Mouse (Mus musculus) lung, postnatal 36 days (tissue): ENCODE measurements around the gene Pafah1b3.

ENCODE experiments used
- DNase-seq: peaks from one replicate; pipeline ENCODE4 v3.0.0; 2022; ENCODE audit warnings: mixed read lengths

Gene Pafah1b3

GRCm38 (mm10) chr7:25305481-25305880, 7.7 kb upstream of the Pafah1b3 start:
- DNase-seq: no peak

- no peak for DNase-seq
These were observed 5.9 kb upstream of the Pafah1b3 start for GRCm38 (mm10) chr7:25303685-25304006.

DNA sequence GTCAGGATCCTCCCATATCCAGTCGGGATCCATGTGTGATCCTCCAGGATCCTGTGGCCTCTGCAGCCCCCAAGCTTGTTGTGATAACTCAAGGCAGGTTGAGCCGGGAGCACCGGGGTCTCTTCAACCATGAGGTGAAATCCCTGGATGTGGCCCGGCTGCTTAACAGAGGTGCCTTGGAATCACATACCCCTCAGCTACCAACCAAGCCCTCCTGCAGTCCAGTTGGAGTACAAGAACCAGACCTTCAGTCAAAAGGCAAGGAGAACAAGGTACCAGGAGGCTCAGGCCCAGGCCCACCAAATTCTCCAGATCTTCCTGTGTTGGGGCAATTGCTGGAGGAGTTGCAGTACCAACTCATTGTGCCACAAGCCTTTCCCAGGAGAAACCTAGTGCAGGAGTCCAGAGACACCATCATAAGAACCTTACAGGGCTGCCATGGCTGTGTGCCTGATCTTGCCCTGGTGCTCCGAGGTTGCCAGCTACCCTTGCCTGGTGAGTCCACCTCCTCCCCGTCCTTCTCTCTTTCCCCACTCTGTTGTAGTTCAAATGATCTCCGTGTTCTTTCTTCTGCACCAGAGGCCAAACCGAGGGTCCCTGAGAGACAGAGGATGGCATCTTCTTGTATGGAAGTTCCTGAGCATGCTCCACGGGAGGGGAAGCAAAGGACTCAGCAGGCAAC, 5.4 kb upstream of the Pafah1b3 start:
- no peak for DNase-seq

DNA sequence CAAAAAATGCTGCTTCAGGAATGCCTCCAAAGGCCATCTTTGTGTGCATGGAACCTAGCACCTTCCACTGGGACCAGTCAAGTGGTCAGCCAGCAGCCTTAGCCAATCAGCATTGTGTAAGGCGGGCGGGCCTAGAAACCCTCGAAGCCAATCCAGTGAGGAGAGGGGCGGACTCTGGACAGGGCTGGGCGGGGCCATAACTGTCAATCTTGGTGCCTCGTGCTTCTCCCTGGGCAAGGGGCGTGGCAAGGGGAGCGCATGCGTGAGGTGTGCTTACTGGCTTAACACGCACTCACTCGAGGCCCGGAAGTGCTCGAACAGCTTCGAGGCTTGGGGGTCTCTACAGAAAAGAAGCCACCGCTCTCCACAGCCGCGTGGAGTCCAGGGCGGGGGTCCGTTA, 3.3 kb upstream of the Pafah1b3 start, which contains the start of gene Prr19:
Gene Prr19 (plus strand): TSS at position 349 of the 400 bp plus-strand sequence.
- no peak for DNase-seq

DNA sequence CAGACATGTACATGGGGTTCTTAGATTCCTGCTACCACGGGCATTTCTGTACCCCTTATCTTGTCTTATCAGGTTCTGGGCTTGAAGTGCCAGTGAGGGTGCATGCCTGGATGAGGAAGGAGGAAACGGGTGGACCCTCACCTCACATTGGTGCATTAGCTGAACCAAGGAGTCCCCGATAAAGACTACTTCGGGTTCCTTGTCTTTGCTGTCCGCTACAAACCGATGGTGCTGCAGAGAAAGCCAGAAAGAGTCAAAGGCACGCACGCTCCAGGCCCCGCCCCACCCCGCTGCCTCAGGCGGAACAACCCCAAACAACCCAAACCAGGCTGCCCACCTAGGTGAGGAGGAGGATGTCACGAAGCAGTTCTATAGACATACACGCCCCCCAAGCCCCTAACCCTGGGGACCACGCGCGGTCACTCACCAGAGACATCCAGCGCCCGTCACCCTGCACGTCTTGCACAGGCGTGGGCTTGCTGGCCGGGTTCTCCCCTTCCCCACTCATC, 787 bp downstream of the Pafah1b3 start:
- DNase-seq: peak; percentile 53

DNA sequence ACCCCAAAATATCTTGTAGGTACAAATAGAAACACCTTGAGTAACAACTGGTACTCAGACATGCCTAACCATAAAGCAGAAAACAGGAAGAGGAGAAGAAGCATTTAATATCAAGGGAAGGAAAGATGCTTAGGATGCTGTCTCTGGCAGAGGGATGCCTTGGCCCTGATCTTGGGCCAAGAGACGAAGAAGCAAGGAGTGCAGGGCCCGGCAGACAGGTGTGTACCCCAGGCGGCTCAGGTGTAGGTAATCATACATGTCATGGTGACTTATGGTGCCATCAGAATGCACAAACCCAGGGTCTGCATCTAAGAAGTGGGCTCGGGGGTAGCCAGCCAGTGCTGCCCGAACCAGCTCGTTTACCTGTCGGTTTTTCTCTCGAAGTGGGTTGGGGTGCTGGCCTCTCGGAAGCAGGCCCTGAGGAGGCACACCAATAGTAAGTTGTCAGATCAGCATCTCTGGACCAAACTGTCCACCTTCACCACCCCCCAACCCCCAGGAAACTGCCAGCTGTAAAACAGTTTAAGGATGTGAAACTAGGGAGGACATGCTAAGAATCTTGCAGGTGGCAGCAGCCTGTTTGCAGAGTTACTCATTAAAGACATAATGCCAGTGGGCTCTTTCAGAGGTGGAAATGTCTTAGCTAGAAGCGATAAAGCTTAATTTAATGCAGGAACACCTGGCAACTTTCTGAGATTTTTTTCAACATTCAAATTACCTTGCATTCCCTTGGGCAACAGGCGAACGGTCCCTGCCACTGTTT, 2.6 kb downstream of the Pafah1b3 start:
- no peak for DNase-seq

DNA sequence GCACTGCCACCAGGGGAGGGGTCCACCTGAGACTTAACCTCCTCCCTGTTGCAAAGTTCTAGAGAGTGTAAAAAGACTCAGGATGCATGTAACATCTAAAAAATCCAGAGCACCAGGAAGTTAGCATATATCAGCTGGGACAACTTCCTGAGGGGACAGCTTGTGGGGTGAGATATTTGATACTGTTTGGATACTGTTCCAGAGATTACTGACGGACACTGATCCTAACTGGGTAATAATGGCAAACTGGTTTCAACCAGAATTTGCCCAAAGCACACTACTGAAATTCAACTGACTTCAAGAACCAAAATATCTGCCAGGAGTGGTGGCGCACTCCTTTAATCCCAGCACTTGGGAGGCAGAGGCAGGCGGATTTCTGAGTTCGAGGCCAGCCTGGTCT, 3.3 kb downstream of the Pafah1b3 start:
- no peak for DNase-seq

- DNase-seq: no peak
These were observed 4.5 kb downstream of the Pafah1b3 start for GRCm38 (mm10) chr7:25293191-25293739.

- no peak for DNase-seq
These were observed 5.7 kb downstream of the Pafah1b3 start for GRCm38 (mm10) chr7:25292107-25292506.

- peak; percentile 54 for DNase-seq
These were observed 6.9 kb downstream of the Pafah1b3 start for GRCm38 (mm10) chr7:25290911-25291310.

- no peak for DNase-seq
These were observed 7.3 kb downstream of the Pafah1b3 start for GRCm38 (mm10) chr7:25290463-25290862.

- no peak for DNase-seq
These were observed 7.9 kb downstream of the Pafah1b3 start for GRCm38 (mm10) chr7:25289925-25290324.

DNA sequence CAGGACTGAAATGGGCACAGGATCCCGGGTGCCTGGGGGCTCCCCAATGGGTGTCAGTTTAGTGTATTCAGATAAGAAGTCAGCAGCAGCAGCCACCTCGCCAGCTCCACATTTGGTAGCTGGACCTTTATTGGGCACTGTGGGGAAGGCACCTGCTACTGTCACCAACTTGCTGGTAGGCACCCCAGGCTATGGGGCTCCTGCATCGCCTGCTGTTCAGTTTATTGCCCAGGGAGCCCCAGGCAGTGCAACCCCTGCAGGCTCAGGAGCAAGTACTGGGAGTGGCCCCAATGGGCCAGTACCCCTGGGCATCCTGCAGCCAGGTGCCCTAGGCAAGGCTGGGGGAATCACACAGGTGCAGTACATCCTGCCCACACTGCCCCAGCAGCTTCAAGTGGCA, 9.1 kb downstream of the Pafah1b3 start:
- no peak for DNase-seq

DNA sequence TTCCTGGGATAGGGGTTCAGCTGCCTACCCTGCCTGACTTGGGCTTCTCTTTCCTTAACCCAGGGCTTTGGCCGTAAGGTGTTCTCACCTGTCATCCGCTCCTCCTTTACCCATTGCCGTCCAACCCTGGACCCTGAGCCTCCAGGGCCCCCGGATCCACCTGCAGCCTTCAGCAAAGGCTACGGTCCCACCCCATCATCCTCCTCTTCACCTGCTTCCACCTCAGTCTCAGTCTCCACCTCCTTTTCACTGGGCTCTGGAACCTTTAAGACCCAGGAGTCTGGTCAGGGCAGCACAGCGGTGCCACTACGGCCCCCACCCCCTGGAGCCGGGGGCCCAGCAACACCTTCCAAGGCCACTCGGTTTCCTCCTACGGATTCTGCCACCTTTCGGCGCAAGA, 9.8 kb downstream of the Pafah1b3 start:
- DNase-seq: no peak

DNA sequence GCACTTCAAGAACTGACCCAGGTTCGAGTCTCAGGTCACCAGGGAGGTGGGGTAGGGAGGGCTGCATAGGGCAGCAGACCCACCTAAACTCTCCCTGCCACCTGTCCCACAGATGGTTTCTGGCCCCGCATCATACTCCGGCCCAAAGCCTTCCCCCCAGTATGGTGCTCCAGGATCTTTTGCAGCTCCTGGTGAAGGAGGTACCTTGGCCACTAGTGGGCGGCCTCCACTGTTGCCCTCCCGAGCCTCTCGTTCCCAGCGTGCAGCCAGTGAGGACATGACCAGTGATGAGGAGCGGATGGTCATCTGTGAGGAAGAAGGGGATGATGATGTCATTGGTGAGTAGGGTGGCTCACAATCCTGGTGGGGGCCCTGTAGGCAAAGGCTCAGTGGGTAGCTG, 10.8 kb downstream of the Pafah1b3 start:
- no peak for DNase-seq

GRCm38 (mm10) chr7:25285511-25286238, 12.1 kb downstream of the Pafah1b3 start:
- no peak for DNase-seq

- no peak for DNase-seq
These were observed 13.0 kb downstream of the Pafah1b3 start for GRCm38 (mm10) chr7:25284766-25285165.

DNA sequence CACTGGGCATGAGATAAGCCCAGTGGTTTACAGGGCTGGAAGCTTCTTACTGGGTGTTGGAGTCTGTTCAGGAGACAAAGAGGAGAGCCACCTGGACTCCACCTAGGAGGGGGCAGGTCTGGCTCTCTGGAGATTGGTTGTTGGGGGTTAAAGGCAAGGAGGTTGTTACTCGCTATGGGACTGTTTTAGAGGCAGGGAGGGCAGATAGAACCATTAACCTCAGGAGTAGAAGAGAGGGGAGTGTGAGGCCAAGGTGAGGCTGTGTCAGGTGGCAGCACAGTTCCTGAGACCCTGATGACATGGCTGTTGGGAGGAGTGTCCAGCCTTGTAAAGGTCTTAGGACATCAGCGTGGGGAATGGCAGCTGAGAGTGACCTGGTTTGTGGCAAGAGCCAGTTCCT, 13.6 kb downstream of the Pafah1b3 start:
- no peak for DNase-seq

DNA sequence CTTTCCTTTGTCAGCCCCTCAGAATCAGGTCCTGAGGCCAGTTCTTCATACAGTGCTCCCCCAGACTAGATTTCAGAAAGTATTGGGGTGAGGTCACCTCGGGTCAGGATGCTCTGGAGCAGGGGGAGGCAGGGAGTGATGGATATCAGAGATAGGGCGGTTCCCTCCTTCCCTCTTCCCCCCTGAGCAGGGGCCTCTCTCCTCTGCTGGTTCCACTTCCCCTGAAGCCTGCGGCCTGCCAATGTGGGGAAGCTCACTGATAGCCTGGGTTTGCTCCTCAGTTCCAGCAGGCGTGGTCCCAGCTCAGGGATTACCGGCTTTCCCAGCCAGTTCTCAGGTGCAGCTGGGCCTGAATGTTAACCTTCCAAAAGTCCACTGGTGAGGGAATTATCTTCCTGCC, 14.1 kb downstream of the Pafah1b3 start:
- DNase-seq: no peak

GRCm38 (mm10) chr7:25282731-25283211, 15.0 kb downstream of the Pafah1b3 start:
- DNase-seq: peak; percentile 44

DNA sequence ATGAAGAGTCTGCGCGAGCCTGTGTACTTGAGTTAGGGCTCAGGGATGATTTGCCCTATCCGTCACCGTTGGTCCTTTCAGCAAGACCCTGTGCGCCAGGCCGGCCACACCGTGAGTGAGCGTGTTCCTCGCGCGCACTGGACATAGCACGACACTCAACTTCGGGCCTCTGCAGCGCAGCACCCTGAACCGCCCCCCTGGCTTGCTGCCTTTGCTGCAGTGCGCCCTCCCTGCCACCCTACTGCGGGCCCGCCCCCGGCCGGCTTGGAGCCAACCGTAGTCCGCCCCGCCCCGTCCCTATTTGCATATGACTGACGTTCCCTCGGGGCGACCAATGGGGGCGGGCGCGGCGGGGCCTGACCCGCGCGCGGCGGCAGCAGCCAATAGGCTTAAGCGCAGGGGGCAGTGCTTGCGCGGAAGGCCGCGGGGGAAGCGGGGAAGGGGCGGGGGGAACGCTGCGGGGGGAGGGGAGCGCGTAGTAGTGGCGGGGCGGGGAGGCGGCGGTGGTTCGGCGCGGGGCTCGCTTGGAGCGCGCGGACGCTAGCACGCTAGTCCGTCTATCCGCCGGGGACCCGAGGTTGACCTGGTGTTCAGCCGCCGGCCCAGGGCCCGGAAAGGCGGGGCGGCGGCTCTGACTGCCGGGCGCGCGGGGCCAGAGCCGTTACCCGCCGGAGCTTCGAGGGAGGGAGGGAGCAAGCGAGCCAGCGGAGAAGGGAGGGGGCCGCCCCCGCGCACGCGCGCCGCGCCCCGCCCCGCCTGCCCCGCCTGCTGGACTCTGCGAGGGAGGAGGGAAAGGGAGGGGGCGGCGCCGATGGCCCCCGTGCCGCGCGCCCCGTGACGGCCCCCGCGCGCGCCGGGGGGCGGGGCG, 15.8 kb downstream of the Pafah1b3 start:
- DNase-seq: peak; percentile 99

GRCm38 (mm10) chr7:25281166-25281733, 16.5 kb downstream of the Pafah1b3 start:
- no peak for DNase-seq
